Mouse (Mus musculus): ENCODE data around the gene Krt17.
"Not testable (repeated sequence)": the region's sequence is repeated elsewhere in the genome, so short reads cannot be mapped to it uniquely, and the experiment has no call there.

GRCm38 (mm10) chr11:100246471-100246870 is 14.4 kb downstream of the Krt17 start:
- TF ChIP-seq CTCF (IDR thresholded peaks at IDR 0.05; ENCODE audit: low read depth, low read length); POLR2A (IDR thresholded peaks at IDR 0.05; ENCODE audit: borderline replicate concordance, low read depth, low read length): not testable (repeated sequence)
